Mouse (Mus musculus): ENCODE results near the gene Fam167b. TPM values are rescaled to one million over a fixed set of nuclear protein-coding genes. Genes with fewer than 3 reads are reported as not detected.

The Fam167b gene
- total RNA-seq, 2 experiments from 2014 or later: 28.2 to 31.4 TPM

Small RNA genes within 50 kb of the gene (microRNA-seq; reads per million reads assigned to microRNA genes)
- 0 reads per million in 2 experiments for gene Mir8119 (ENCODE audit: borderline number of aligned reads in 2 of 2)

Other genes with a start within 250 kb of the Fam167b start
- gene Rbbp4, start 243.2 kb downstream of the Fam167b start, total RNA-seq (2021): 100 to 1,000 TPM; 128 to 132 TPM
- gene Zbtb8os, start 242.9 kb downstream of the Fam167b start, total RNA-seq (2021): 10 to 100 TPM; 49.4 to 52.4 TPM
- 1 to 10 TPM; 2.7 to 3.7 TPM for gene Zbtb8a, start 200.4 kb downstream of the Fam167b start, total RNA-seq (2021)
- under 1 TPM; 0.13 to 0.45 TPM for gene Zbtb8b, start 137.7 kb downstream of the Fam167b start, total RNA-seq (2021)
- gene Bsdc1, start 117.0 kb downstream of the Fam167b start, total RNA-seq (2021): 10 to 100 TPM; 56.8 to 71.5 TPM
- not detected for gene Tssk3, start 87.5 kb downstream of the Fam167b start, total RNA-seq (2021)
- gene Fam229a, start 87.4 kb downstream of the Fam167b start, total RNA-seq (2021): not detected
- 10 to 100 TPM; 29.3 to 30.4 TPM for gene Marcksl1, start 65.0 kb downstream of the Fam167b start, total RNA-seq (2021)
- gene Hdac1, start 35.8 kb downstream of the Fam167b start, total RNA-seq (2021): 10 to 100 TPM; 38.9 to 48.2 TPM
- gene Lck, start 4.9 kb downstream of the Fam167b start, total RNA-seq (2021): 1 to 10 TPM; 1.8 to 2.3 TPM
- 100 to 1,000 TPM; 174 to 175 TPM for gene Eif3i, start 22.1 kb upstream of the Fam167b start, total RNA-seq (2021)
- gene Tmem234, start 22.1 kb upstream of the Fam167b start, total RNA-seq (2021): 100 to 1,000 TPM in 1 of 2 experiments, 10 to 100 TPM in 1; 84.9 to 105 TPM
- gene Dcdc2b, start 35.7 kb upstream of the Fam167b start, total RNA-seq (2021): 1 to 10 TPM; 1.5 to 1.7 TPM
- 10 to 100 TPM; 27.0 to 28.6 TPM for gene Iqcc, start 40.5 kb upstream of the Fam167b start, total RNA-seq (2021)
- gene Ccdc28b, start 45.4 kb upstream of the Fam167b start, total RNA-seq (2021): 10 to 100 TPM; 29.6 to 35.8 TPM
- 10 to 100 TPM; 63.5 to 69.2 TPM for gene Txlna, start 62.5 kb upstream of the Fam167b start, total RNA-seq (2021)
- 10 to 100 TPM; 92.4 to 96.3 TPM for gene Kpna6, start 94.2 kb upstream of the Fam167b start, total RNA-seq (2021)
- gene Tmem39b, start 118.3 kb upstream of the Fam167b start, total RNA-seq (2021): 10 to 100 TPM; 11.7 to 13.0 TPM
- 10 to 100 TPM; 53.5 to 72.4 TPM for gene Khdrbs1, start 163.8 kb upstream of the Fam167b start, total RNA-seq (2021)
- gene Ptp4a2, start 232.7 kb upstream of the Fam167b start, total RNA-seq (2021): 100 to 1,000 TPM; 291 to 386 TPM

Data from adrenal gland, adult 18-20 months (tissue).